Mouse (Mus musculus): ENCODE measurements around the gene Slc4a3. TPM values are rescaled to one million over a fixed set of nuclear protein-coding genes. Genes with fewer than 3 reads are reported as not detected.

Slc4a3 gene
- polyA plus RNA-seq, 1 experiment from 2014 or later, result 26.3 TPM

DNA sequence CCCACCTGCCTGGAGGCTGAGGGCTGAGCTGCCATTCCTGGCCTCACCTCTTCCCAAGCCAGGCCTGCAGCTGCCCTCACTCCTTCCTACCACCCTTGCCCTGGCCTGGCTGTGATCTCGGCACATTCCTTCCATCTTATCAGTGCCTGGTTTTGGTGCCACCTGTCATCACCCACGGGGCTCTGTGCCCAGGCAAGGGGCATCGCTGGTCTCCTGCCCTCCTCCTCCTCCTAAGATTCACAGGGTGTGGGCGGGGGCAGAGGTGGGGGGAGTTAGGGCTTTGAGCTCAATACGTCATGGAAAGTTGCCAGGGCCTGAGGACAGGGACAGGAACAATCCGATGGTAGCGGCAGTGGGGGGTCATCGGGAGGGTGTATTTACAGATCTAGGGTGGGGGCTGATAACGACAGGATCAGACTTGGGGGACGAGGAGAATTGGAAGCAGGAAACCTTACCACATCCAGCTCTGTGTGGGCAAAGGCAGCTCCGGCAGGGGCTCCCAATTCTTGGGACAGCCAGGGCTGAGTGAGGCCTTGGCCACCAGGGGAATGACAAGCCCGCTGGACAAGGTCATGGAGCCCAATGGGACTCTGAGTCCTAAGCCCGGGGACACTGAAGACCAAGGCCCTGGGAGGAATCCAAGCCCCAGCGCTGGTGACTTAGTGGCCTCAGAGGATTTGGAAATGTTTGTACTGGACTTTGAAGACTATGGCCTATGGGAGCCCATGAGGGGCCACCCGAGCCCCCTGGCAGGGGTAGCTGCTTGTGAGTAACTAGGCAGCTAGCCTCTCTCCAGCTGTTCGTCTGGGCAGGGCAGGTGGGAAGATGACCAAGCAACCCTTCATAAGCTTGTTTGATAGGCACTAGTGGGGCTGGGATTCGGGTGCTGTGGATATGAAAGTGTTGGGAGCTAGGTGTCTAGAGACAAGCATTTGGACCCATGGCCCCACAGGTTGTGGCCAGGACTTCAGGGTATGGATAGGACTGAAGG is 3.5 kb downstream of the Slc4a3 start:
- no peak for ATAC-seq (ENCODE audit: insufficient number of reproducible peaks, low FRiP score, low TSS enrichment, low read depth)
- Histone ChIP-seq H3K4me3 (replicated peaks) (no peak overlapping the region), H3K36me3 (peaks cover 41% of the 10 kb centered on the region), H3K4me1 (peaks cover 31% of the 10 kb centered on the region), H3K27me3 (no peaks in the 10 kb centered on the region), H3K9ac (no peak overlapping the region), H3K4me2 (replicated peaks) (no peak overlapping the region), H3K27ac (replicated peaks) (no peak overlapping the region), H3K9me3 (replicated peaks) (no peaks in the 10 kb centered on the region)
- 77% methylated on average over 17 of the region's 17 CpGs for WGBS

- no peaks in the 10 kb centered on the region for H3K27me3 ChIP-seq
- no peak for ATAC-seq (ENCODE audit: insufficient number of reproducible peaks, low FRiP score, low TSS enrichment, low read depth)
- H3K9ac ChIP-seq, result no peak overlapping the region
- H3K4me1 ChIP-seq, result peaks cover 29% of the 10 kb centered on the region
- no peak overlapping the region for H3K27ac ChIP-seq (replicated peaks)
- no peak overlapping the region for H3K4me2 ChIP-seq (replicated peaks)
- peaks cover 51% of the 10 kb centered on the region for H3K36me3 ChIP-seq
- H3K4me3 ChIP-seq (replicated peaks), result no peak overlapping the region
- no peaks in the 10 kb centered on the region for H3K9me3 ChIP-seq (replicated peaks)
- 64% methylated on average over 15 of the region's 15 CpGs for WGBS
Measured at GRCm38 (mm10) chr1:75550586-75550985, 4.5 kb downstream of the Slc4a3 start.

DNA sequence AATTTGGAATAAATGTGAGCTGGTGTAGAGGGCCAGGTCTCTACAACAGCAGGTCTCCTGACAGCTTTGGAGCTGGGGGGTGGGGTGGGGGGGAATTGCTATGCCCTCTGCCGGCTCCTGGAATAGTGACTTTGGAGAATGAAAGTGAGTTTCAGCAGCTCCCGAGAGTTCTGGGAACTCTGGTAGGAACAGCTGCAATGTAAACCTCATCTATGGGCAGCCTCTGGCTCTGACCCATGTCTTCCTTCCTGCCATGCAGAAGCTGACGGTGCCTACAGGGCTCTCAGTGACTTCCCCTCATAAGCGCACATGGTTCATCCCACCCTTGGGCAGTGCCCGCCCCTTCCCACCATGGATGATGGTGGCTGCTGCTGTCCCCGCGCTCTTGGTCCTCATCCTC is 9.6 kb downstream of the Slc4a3 start:
- peaks cover 60% of the 10 kb centered on the region for H3K36me3 ChIP-seq
- 81% methylated on average over 7 of the region's 7 CpGs for WGBS

DNA sequence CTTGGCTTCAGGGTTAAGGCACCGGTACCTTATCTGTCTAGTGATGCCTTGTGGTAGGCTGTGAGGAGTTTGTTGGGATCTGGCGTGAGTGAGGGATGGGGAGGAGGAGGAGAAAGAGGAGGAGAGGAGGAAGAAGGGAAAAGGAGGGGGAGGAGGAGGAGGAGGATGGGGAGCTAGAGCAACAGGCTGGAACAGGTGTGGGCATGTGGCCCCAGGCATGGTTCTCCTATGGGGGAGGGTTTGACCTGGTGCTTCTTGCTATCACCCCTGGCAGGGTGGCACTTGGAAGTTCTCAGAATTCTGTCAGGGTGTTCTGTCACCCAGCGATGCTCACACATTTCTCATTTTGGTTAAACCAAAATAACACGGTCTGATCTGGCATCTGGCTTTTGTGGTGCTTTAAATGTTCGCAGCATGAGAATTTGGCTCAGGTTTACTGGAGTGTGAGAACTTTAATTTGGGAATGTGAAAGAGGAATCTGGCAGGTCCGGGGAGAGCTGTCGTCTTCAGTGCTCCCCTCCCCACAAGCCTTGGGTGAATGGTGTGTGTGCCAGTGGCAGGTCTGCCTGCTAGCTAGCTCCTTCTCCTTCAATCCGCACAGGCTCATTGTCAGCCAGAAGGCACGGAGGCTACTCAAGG is 10.2 kb downstream of the Slc4a3 start:
- H3K9me3 ChIP-seq (replicated peaks), result no peaks in the 10 kb centered on the region
- peaks cover 54% of the 10 kb centered on the region for H3K36me3 ChIP-seq
- H3K9ac ChIP-seq, result no peak overlapping the region
- ATAC-seq (ENCODE audit: insufficient number of reproducible peaks, low FRiP score, low TSS enrichment, low read depth), result no peak
- no peak overlapping the region for H3K4me2 ChIP-seq (replicated peaks)
- H3K4me1 ChIP-seq, result peaks cover 22% of the 10 kb centered on the region
- no peaks in the 10 kb centered on the region for H3K27me3 ChIP-seq
- no peak overlapping the region for H3K4me3 ChIP-seq (replicated peaks)
- no peak overlapping the region for H3K27ac ChIP-seq (replicated peaks)
- 78% methylated on average over 9 of the region's 9 CpGs for WGBS

More for the DNA sequence above, 9.6 kb downstream of the Slc4a3 start:
- H3K9ac ChIP-seq, result no peak overlapping the region
- no peaks in the 10 kb centered on the region for H3K9me3 ChIP-seq (replicated peaks)
- peaks cover 24% of the 10 kb centered on the region for H3K4me1 ChIP-seq
- no peak overlapping the region for H3K4me2 ChIP-seq (replicated peaks)
- H3K4me3 ChIP-seq (replicated peaks), result no peak overlapping the region
- no peak overlapping the region for H3K27ac ChIP-seq (replicated peaks)
- no peak for ATAC-seq (ENCODE audit: insufficient number of reproducible peaks, low FRiP score, low TSS enrichment, low read depth)
- H3K27me3 ChIP-seq, result no peaks in the 10 kb centered on the region

GRCm38 (mm10) chr1:75557041-75557440 is 11.0 kb downstream of the Slc4a3 start:
- H3K9me3 ChIP-seq (replicated peaks), result no peaks in the 10 kb centered on the region
- no peak for ATAC-seq (ENCODE audit: insufficient number of reproducible peaks, low FRiP score, low TSS enrichment, low read depth)
- H3K9ac ChIP-seq, result no peak overlapping the region
- H3K4me1 ChIP-seq, result peaks cover 28% of the 10 kb centered on the region
- H3K36me3 ChIP-seq, result peaks cover 47% of the 10 kb centered on the region
- no peak overlapping the region for H3K4me2 ChIP-seq (replicated peaks)
- H3K4me3 ChIP-seq (replicated peaks), result no peak overlapping the region
- WGBS, result 90% methylated on average over 7 of the region's 7 CpGs
- no peaks in the 10 kb centered on the region for H3K27me3 ChIP-seq
- no peak overlapping the region for H3K27ac ChIP-seq (replicated peaks)

DNA sequence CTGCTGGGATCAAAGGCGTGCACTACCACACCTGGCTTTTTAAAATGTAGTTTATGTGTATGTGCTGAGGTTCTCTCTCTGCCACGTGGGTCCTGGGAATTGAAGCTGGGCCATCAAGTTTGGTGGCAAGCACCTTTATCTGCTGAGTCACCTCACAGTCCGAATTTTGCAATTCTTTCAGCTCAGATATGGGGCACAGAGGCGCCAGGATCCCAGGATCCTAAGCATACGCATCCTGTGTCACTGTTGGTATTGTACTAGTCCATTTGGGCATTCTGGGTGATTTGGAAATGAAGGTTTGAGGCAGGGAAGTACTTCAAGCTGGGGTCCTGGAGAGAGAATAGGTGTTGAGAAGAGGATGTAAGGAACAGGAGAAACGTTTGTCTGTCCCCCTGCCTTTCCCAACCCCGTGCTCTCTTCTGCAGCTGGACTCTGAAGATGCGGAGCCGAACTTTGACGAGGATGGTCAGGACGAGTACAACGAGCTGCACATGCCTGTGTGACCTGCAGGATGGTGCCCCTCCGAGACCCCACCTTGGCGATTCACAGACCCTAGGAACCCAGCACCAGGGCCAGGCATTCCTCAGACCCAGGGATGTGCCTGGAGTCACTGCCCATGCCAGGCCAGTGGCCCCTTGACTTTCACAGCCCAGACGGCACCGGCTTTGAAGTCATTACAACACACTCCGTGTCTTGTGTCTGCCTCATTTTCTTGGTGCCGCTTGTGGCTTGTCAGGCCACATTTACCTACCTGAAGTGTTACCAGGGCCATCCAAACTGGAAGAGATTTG is 12.5 kb downstream of the Slc4a3 start:
- H3K36me3 ChIP-seq, result peaks cover 32% of the 10 kb centered on the region
- no peak overlapping the region for H3K4me2 ChIP-seq (replicated peaks)
- no peak overlapping the region for H3K4me3 ChIP-seq (replicated peaks)
- H3K9ac ChIP-seq, result no peak overlapping the region
- WGBS, result 77% methylated on average over 18 of the region's 18 CpGs
- no peak for ATAC-seq (ENCODE audit: insufficient number of reproducible peaks, low FRiP score, low TSS enrichment, low read depth)
- H3K4me1 ChIP-seq, result peaks cover 28% of the 10 kb centered on the region
- peak overlapping the region; percentile 77 for H3K27ac ChIP-seq (replicated peaks)
- H3K27me3 ChIP-seq, result no peaks in the 10 kb centered on the region
- H3K9me3 ChIP-seq (replicated peaks), result 0 out of 2 replicates have a peak, but pooled peaks cover 6% of the 10 kb centered on the region

GRCm38 (mm10) chr1:75559212-75559925 is 13.3 kb downstream of the Slc4a3 start:
- Histone ChIP-seq H3K9ac (no peak overlapping the region), H3K4me3 (replicated peaks) (peak overlapping the region; percentile 6), H3K4me1 (peaks cover 28% of the 10 kb centered on the region), H3K9me3 (replicated peaks) (0 out of 2 replicates have a peak, but pooled peaks cover 6% of the 10 kb centered on the region), H3K36me3 (peaks cover 27% of the 10 kb centered on the region), H3K4me2 (replicated peaks) (peak overlapping the region; percentile 40), H3K27me3 (no peaks in the 10 kb centered on the region), H3K27ac (replicated peaks) (peak overlapping the region; percentile 77)
- 1% methylated on average over 17 of the region's 17 CpGs for WGBS
- peak; percentile 93 for ATAC-seq (ENCODE audit: insufficient number of reproducible peaks, low FRiP score, low TSS enrichment, low read depth)

DNA sequence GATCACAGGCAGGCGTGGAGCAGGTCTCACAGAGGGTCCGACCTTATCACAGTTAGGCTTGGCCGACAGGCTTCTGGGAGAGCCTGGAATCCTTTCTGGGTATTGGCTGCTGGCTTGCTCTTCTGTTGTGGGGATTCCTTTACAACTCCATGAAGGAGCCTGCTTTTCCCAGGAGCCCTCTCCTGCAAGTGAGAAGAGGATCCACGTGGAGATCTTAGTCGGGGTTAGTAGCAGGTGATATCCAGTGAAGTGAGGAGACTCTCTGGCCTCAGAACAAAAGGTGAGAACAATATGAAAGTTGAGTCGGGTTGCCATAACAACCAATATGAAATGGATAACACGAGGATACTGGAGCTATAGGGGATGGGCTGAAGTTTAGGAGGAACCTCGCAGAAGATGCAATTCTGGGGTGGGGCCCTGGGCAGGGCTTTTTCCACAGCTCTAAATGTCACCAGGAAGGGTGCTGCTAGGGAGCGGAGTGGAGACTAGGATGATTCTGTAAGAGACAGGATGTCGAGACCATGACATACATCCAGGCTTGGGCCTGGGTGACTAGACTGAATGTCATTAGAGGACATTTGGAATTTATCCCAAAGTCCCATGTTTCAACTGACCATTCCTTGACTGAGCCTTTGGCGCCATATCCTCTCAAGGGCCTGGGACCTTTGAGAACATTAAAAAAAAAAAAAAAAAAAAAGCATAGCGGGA is 14.3 kb downstream of the Slc4a3 start:
- no peak overlapping the region for H3K9ac ChIP-seq

DNA sequence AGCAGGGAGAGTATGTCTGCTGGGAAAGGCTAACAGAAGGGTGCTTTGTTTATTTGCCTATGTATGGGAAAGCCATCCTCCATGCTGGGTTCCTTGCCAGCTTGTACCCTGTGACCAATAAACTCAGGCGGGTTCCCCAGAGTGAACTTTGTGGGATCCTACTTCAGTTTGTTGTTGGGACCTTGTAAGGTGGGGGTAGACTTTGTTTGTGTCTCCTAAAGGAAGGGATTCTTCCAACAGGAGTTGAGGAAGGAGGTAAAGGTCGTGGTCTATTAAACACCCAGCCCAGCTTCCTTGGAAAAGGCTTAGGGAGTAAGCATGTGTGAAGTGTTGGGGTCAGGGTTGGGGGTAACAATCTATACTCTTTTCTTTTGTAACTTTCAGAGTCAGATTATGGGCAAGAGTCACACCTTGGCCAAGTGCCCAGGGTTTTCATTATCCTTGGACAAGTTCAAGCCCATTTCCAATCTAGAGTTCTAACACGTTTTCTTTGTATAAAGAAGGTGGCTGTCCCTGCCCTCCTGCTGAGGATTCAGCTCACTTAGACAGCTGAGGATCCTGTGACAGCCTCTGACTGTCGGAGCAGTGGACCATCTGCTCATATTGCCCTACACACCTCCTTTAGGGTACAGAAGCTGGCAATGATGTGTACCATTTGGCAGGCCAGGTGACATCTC is 15.3 kb downstream of the Slc4a3 start:
- no peak overlapping the region for H3K9ac ChIP-seq
- no peak for ATAC-seq (ENCODE audit: insufficient number of reproducible peaks, low FRiP score, low TSS enrichment, low read depth)
- H3K36me3 ChIP-seq, result peaks cover 13% of the 10 kb centered on the region; the same call in 1 of the 2 replicates
- 0 out of 2 replicates have a peak, but pooled peaks cover 6% of the 10 kb centered on the region for H3K9me3 ChIP-seq (replicated peaks)
- no peak overlapping the region for H3K27ac ChIP-seq (replicated peaks)
- H3K4me2 ChIP-seq (replicated peaks), result no peak overlapping the region
- H3K27me3 ChIP-seq, result no peaks in the 10 kb centered on the region
- H3K4me3 ChIP-seq (replicated peaks), result no peak overlapping the region
- peaks cover 28% of the 10 kb centered on the region for H3K4me1 ChIP-seq
- 42% methylated on average over 4 of the region's 4 CpGs for WGBS

More for the DNA sequence above, 14.3 kb downstream of the Slc4a3 start:
- H3K9me3 ChIP-seq (replicated peaks), result 0 out of 2 replicates have a peak, but pooled peaks cover 6% of the 10 kb centered on the region
- peaks cover 17% of the 10 kb centered on the region for H3K36me3 ChIP-seq
- ATAC-seq (ENCODE audit: insufficient number of reproducible peaks, low FRiP score, low TSS enrichment, low read depth), result no peak
- H3K4me1 ChIP-seq, result peaks cover 28% of the 10 kb centered on the region
- 81% methylated on average over 12 of the region's 12 CpGs for WGBS
- H3K4me3 ChIP-seq (replicated peaks), result no peak overlapping the region
- H3K27me3 ChIP-seq, result no peaks in the 10 kb centered on the region
- no peak overlapping the region for H3K4me2 ChIP-seq (replicated peaks)
- H3K27ac ChIP-seq (replicated peaks), result no peak overlapping the region

- Histone ChIP-seq H3K4me1 (peaks cover 25% of the 10 kb centered on the region), H3K4me3 (replicated peaks) (no peak overlapping the region), H3K27me3 (no peaks in the 10 kb centered on the region), H3K36me3 (peaks cover 8% of the 10 kb centered on the region; the same call in 1 of the 2 replicates), H3K4me2 (replicated peaks) (no peak overlapping the region), H3K27ac (replicated peaks) (no peak overlapping the region), H3K9me3 (replicated peaks) (0 out of 2 replicates have a peak, but pooled peaks cover 6% of the 10 kb centered on the region), H3K9ac (no peak overlapping the region)
- ATAC-seq (ENCODE audit: insufficient number of reproducible peaks, low FRiP score, low TSS enrichment, low read depth), result no peak
- WGBS, result 68% methylated on average over 1 of the region's 1 CpGs
Measured at GRCm38 (mm10) chr1:75561898-75562238, 15.8 kb downstream of the Slc4a3 start.
